Mouse (Mus musculus): Measurements from ENCODE around the gene Qser1. TPM values are rescaled to one million over a fixed set of nuclear protein-coding genes. Genes with fewer than 3 reads are reported as not detected.
A peak's percentile ranks its signal among the peaks of the same experiment; 100 is the strongest.

Qser1 gene
- total RNA-seq, 2 experiments from 2014 or later, result 10.5 to 11.3 TPM

DNA sequence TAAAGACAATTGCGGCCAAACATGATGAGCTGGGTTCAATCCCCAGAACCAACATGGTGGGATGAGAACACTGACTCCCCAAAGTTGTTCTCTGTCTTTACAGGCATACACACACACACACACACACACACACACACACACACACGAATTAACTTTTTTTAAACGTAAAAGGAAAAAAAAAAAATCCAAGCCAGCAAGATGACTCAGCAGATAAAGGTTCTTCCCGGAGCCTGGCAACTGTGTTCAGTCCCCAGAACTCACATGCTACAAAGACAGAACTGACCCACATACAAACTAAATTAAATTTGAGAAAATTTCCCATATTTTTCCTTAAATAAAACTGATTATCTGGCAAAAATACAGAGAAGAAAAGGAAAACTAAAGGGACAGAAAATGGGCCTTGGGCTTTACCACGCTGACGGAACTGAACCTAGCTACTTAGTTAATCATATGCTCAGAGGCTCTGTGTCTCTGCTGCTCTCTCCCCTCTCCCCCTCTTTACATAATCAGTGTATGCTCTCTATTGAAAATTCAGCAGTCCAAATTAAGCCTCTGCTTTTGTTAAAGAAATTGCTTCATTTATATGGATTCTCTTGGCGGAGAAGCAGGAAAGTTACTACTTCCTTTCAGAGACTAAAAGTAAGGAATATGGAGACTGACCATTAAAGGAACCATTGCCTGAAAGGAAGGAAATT is 83.9 kb downstream of the Qser1 start:
- DNase-seq, result no peak

DNA sequence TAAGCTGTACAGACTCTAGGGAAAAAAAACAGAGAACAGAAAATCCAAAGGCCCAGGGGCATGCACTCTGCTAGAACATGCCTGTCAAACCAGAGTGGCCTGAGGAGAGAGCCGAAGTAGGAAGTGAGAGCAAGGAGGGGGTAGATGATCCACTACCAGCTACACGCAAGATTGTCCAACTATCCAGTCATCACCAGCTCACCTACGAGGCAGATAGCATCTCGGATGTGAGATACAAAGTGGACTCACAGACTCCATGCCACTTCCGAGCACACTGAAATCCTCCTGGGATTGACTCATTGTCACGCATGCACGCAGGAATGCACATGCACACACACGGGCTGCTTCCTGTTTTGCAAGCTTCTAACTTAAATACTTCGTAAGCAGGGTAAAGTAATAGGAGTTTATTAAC is 84.5 kb downstream of the Qser1 start:
- DNase-seq, result no peak

DNA sequence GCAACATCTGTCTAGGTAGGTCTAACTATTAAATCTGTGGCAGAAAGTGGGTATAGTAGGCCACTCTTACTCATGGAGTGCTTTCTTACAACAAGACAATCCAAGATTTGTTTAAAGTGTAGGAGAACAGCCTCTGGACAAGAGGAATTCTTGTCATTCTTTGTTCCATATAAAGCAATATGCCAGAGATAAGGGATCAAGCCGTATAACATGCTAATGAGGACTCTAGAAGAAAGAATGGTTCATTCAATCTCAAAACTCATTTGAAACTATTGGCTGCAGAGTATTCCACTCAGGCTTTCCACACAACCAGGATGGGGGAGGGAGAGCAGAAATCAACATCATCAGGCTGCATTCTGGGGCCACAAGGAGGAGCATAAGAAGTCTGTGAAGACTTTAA is 89.2 kb downstream of the Qser1 start:
- DNase-seq, result no peak

DNA sequence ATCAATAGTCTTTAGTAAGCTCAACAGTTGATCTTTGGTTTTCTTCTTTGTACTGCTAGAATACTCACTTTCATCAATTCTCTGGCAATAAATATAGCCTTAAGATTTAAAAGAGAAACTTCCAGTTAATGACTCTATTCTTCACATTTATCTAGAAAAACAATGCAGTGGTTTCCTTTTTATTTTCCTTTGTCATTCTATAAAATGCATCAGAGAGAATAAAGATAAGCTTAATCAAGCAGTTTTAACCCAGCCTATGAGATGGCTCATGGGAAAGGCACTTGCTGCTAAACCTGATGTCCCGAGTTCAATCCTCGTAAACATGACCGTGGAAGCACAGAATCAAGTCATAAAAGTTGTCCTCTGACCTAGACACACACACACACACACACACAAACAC is 94.5 kb downstream of the Qser1 start:
- no peak for DNase-seq

DNA sequence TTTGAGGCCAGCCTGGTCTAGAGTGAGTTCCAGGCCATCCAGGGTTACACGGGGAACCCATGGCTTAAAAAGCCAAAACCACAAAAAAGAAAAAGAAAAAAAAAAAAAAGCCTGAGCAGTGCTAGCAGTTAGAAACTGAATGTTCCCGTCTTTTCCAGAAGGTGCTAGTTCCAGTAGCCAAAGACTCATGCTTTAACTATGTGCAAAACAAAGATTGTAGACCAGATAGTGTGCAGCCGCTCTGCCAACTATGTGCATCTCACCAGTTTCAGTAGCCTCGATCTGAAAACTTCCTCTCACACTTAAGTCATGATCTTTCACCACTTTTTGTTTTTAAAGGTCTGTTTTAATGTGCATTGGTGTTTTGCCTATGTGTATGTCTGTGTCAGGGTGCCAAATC is 98.7 kb downstream of the Qser1 start:
- DNase-seq, result no peak

DNA sequence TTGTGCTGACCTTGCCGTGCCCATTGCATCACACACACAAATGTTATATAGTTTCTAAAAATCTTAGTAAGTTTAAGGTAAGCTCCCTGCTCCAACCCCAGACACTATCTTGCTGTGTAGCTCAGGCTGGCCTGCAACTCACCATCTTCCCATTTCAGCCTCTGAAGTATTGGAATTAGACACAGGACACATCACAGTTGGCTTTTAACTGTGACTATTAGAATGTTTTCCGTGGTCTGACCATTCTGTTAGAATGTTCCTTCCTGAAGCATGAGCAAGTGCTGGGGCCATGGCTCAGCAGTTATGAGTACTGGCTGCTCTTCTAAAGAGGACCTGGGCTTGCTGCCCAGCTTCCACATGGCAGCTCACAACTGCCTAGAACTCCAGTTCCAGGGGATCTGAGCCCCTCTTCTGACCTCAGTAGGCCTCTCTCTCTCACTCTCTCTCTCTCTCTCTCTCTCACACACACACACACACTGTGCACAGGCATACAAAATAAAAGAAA is 99.3 kb downstream of the Qser1 start:
- no peak for DNase-seq

DNA sequence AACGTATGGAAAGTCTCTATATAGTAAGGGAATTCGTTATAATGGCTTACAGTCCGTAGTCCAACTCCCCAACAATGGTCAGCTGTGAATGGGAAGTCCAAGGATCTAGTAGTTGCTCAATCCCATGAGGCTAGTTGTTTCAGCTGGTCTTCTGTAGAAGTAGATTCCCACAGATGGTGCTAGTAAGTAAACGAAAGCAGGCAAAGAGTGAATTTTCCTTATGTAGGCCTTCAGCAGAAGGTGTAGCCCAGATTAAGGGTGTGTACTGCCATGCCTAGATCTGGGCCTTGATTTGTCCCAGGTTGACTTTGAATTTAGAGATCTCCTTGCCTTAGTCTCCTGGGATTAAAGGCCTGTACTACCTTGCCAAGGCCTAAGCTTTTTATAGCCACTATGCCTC is 100.3 kb downstream of the Qser1 start, which contains the start of gene Pin1rt1:
Gene Pin1rt1 (minus strand): TSS at position 101 of the 400 bp plus-strand sequence.
- DNase-seq, result no peak

DNA sequence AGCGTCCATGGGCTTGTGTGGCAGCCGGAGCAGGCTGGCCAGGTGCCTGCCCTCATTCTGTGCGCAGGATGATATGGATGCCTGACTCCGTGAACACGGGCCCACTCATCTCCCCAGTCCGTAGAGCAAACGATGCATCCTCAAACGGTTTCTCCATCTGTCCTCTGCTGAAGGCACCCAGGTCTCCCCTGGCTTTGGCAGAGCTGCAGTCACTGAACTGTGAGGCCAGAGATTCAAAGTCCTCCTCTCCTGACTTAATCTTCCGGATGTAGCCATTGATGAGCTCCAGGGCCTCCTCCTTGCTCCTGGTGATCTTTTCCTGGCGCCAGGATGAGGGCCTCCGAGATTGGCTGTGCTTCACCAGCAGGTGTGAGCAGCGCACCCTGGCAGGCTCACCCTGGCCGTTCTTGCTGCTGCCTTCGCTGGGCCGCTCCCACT is 102.3 kb downstream of the Qser1 start:
- no peak for DNase-seq

DNA sequence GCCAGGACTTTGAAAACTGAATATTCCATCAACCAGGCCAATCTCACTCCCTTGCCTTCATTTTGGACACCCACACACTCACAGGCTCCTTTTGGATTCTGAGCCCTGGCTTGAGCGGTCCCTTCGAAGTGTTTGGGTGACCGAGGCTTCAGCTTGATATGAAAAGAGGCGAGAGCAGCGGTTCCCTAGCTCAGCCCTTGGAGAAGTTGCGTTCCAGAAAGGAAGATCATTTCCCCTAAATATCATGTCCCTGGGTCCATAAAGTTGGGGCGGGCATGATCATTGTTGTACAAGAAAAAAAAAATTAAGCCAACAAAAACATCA is 104.1 kb downstream of the Qser1 start:
- DNase-seq, result no peak

DNA sequence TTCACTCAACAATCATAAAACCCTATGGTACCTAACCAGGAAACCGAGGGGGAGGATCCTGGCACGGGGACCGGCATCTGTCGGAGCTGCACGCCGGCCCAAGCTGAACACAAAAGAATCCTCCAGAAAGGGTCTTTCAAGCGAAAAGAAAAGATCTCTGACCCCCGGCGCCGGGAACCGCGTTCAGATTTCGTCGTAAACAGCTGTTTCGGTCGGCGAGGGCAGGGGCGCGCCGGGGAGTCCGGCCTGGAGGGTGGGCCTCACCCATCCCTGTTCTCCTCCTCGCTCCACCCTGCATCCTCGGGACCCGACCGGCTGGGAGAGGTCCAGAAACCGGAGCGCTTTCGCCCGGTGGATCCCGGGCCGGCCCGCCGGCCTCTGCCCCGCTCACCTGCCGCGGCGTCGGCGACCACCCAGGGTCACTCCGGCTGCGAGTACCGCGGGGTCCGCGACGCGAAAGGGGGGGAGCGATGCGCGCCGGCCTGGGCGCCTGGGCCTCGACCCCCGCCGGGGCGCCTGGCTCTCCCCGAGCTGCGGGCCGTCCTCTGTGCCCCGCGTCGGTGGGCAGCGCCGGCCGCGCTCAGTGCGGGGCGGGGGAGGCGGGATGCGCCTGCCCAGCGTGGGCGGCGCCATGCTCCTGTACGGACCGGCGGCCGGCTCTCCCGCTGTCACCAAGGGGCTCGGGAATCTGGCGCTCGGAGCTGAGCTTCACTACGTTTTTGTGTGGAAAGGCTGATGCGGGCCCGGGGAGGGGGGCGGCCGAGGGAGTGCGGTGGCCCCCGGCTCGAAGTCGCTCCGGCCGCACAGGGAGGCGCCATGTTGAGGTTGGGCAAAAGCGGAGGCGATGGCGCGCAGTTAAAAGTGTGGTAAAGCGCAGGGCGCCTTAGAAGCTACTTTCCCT is 104.7 kb downstream of the Qser1 start, which contains the start of gene Tcp11l1:
Gene Tcp11l1 (minus strand): TSS at position 585 of the 901 bp plus-strand sequence.
- DNase-seq, result peak; percentile 69 to 71

DNA sequence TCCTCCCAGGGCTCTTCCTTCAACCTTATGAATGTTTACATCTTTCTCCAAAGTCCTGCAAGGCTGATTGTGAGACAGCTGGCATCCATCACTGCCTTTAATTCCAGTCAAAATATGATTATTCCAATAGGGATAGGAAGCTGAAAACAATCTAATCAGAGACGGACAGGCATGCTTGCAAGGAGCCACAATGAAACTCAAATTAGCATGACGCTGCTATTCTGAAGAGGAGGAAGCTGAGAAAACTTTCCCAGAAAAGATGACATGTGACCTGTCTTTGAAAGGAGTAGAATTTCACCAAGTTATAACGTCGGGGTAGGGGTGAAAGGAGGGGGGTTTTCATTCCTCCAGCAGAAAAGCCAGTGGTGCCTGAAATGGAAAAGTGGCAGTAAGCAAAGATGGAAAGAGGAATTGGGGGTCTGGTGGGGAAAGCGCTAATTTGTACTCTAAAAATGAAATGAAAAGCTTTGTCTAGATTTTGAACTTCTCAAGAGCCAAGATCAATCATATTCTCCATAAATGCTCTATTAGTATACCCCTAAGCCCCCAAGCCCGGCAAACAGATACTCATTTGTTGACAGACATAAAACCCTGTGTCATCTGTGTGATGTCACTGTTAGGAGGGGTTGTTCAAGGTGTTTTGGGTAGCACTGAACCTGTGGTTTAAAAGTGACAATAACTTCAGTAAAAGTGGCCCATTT is 105.7 kb downstream of the Qser1 start:
- DNase-seq, result no peak

DNA sequence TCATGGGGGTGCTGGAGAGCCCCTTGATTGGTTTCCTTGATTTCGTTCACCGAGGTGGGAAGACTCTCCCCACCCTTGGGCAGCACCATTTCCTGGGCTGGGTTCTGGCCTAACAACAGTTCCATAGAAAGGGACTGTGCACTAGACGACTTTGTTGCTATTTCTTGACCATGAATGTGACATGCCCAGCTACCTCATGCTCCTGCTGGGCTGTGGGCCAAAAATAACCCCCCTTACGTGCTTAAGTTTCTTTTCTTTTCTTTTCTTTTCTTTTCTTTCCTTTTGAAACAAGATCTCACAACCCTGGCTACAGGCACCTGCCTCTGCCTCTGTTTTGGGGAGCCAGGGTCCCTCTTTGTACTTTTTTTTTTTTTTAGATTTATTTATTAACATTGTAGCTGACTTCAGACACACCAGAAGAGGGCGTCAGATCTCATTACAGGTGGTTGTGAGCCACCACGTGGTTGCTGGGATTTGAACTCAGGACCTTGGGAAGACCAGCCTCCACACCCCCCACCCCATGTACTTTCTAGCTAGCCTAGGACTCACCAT is 106.7 kb downstream of the Qser1 start:
- no peak for DNase-seq

Other genes starting within 250 kb of the Qser1 start
- 10 to 100 TPM; 44.9 to 52.1 TPM for gene Cstf3, start 226.2 kb downstream of the Qser1 start, total RNA-seq (2021)
- gene Tcp11l1, start 104.6 kb downstream of the Qser1 start, total RNA-seq (2021), result 10 to 100 TPM; 40.8 to 44.0 TPM
- not detected for gene Pin1rt1, start 100.4 kb downstream of the Qser1 start, total RNA-seq (2021)
- gene Depdc7, start 73.9 kb downstream of the Qser1 start, total RNA-seq (2021), result 1 to 10 TPM; 1.9 to 2.2 TPM
- under 1 TPM; 0.20 to 0.56 TPM for gene Prrg4, start 33.1 kb upstream of the Qser1 start, total RNA-seq (2021)
- 1 to 10 TPM; 1.5 to 2.1 TPM for gene Ccdc73, start 51.0 kb upstream of the Qser1 start, total RNA-seq (2021)
- 100 to 1,000 TPM in 1 of 2 experiments, 10 to 100 TPM in 1; 97.1 to 101 TPM for gene Eif3m, start 200.3 kb upstream of the Qser1 start, total RNA-seq (2021)